Mouse (Mus musculus): ENCODE results near the gene Ovol1. TPM values are rescaled to one million over a fixed set of nuclear protein-coding genes. Genes with fewer than 3 reads are reported as not detected.

The Ovol1 gene
- polyA plus RNA-seq, 1 experiment from 2014 or later: not detected

GRCm38 (mm10) chr19:5603664-5604063, 43.2 kb upstream of the Ovol1 start:
- H3K4me1 ChIP-seq (ENCODE audit: control insufficient read depth in 2 of 2, insufficient read depth in 2 of 2, low read length in 2 of 2): peaks cover 12 to 15% of the 10 kb centered on the region in 2 experiments
- 92% methylated on average over 7 of the region's 7 CpGs for WGBS
- no peak overlapping the region for H3K4me3 ChIP-seq (ENCODE audit: control insufficient read depth in 1 of 2, insufficient read depth in 1 of 2, low read depth in 1 of 2, low read length in 2 of 2)
- peaks cover 60% of the 10 kb centered on the region for H3K36me3 ChIP-seq (ENCODE audit: control insufficient read depth, insufficient read depth, low read length)
- H3K9me3 ChIP-seq (ENCODE audit: control insufficient read depth, low read length): no peaks in the 10 kb centered on the region
- H3K4me2 ChIP-seq (ENCODE audit: low read length): no peak overlapping the region
- no peak overlapping the region for H3K9ac ChIP-seq (ENCODE audit: low read length)
- no peak overlapping the region for H3K27ac ChIP-seq (replicated peaks in 1 of 2; ENCODE audit: control insufficient read depth in 1 of 2, insufficient read depth in 1 of 2, low read depth in 2 of 2, low read length in 2 of 2)
- no peak for ATAC-seq (ENCODE audit: insufficient number of reproducible peaks, insufficient read depth, low FRiP score, low read depth)
- H3K27me3 ChIP-seq (ENCODE audit: control insufficient read depth, insufficient read depth, low read length): no peaks in the 10 kb centered on the region

- H3K9ac ChIP-seq (ENCODE audit: low read length): peak within 1 kb of the TSS; percentile 91
- peaks cover 10 to 11% of the 10 kb centered on the region in 2 experiments for H3K4me1 ChIP-seq (ENCODE audit: control insufficient read depth in 2 of 2, insufficient read depth in 2 of 2, low read length in 2 of 2)
- peaks cover 43% of the 10 kb centered on the region for H3K36me3 ChIP-seq (ENCODE audit: control insufficient read depth, insufficient read depth, low read length)
- no peaks in the 10 kb centered on the region for H3K27me3 ChIP-seq (ENCODE audit: control insufficient read depth, insufficient read depth, low read length)
- no peaks in the 10 kb centered on the region for H3K9me3 ChIP-seq (ENCODE audit: control insufficient read depth, low read length)
- H3K4me3 ChIP-seq (ENCODE audit: control insufficient read depth in 1 of 2, insufficient read depth in 1 of 2, low read depth in 1 of 2, low read length in 2 of 2): peak within 1 kb of the TSS; percentile 85
- peak within 1 kb of the TSS; percentile 76 for H3K4me2 ChIP-seq (ENCODE audit: low read length)
- WGBS: under 1% methylated on average over 64 of the region's 64 CpGs
- H3K27ac ChIP-seq (replicated peaks in 1 of 2; ENCODE audit: control insufficient read depth in 1 of 2, insufficient read depth in 1 of 2, low read depth in 2 of 2, low read length in 2 of 2): peak within 1 kb of the TSS; percentile 58 to 76; a peak in 3 of 4 replicates
- peak; percentile 73; the same call in 1 of the 2 replicates for ATAC-seq (ENCODE audit: insufficient number of reproducible peaks, insufficient read depth, low FRiP score, low read depth)
Observed at GRCm38 (mm10) chr19:5601752-5602541, 41.5 kb upstream of the Ovol1 start, which contains the start of gene Rnaseh2c. TSS of gene Rnaseh2c (plus strand) at chr19:5601873.

- whole genome bisulfite sequencing: 74% methylated on average over 4 of the region's 4 CpGs
- H3K36me3 ChIP-seq (ENCODE audit: control insufficient read depth, insufficient read depth, low read length): peaks cover 15% of the 10 kb centered on the region
- no peak for ATAC-seq (ENCODE audit: insufficient number of reproducible peaks, insufficient read depth, low FRiP score, low read depth)
Observed at GRCm38 (mm10) chr19:5599224-5599623, 38.8 kb upstream of the Ovol1 start.

GRCm38 (mm10) chr19:5591888-5592287, 31.4 kb upstream of the Ovol1 start:
- ATAC-seq (ENCODE audit: insufficient number of reproducible peaks, insufficient read depth, low FRiP score, low read depth): no peak
- no peak overlapping the region for H3K9ac ChIP-seq (ENCODE audit: low read length)
- no peaks in the 10 kb centered on the region for H3K4me1 ChIP-seq (ENCODE audit: control insufficient read depth in 2 of 2, insufficient read depth in 2 of 2, low read length in 2 of 2)
- no peak overlapping the region for H3K4me3 ChIP-seq (ENCODE audit: control insufficient read depth in 1 of 2, insufficient read depth in 1 of 2, low read depth in 1 of 2, low read length in 2 of 2)
- H3K4me2 ChIP-seq (ENCODE audit: low read length): no peak overlapping the region
- no peaks in the 10 kb centered on the region for H3K36me3 ChIP-seq (ENCODE audit: control insufficient read depth, insufficient read depth, low read length)
- WGBS: 82% methylated on average over 6 of the region's 6 CpGs
- H3K9me3 ChIP-seq (ENCODE audit: control insufficient read depth, low read length): no peaks in the 10 kb centered on the region
- no peak overlapping the region for H3K27ac ChIP-seq (replicated peaks in 1 of 2; ENCODE audit: control insufficient read depth in 1 of 2, insufficient read depth in 1 of 2, low read depth in 2 of 2, low read length in 2 of 2)
- no peaks in the 10 kb centered on the region for H3K27me3 ChIP-seq (ENCODE audit: control insufficient read depth, insufficient read depth, low read length)

More at GRCm38 (mm10) chr19:5599224-5599623, 38.8 kb upstream of the Ovol1 start:
- Histone ChIP-seq H3K4me2 (ENCODE audit: low read length) (no peak overlapping the region), H3K9ac (ENCODE audit: low read length) (no peak overlapping the region), H3K9me3 (ENCODE audit: control insufficient read depth, low read length) (no peaks in the 10 kb centered on the region), H3K27ac (replicated peaks in 1 of 2; ENCODE audit: control insufficient read depth in 1 of 2, insufficient read depth in 1 of 2, low read depth in 2 of 2, low read length in 2 of 2) (no peak overlapping the region), H3K4me3 (ENCODE audit: control insufficient read depth in 1 of 2, insufficient read depth in 1 of 2, low read depth in 1 of 2, low read length in 2 of 2) (no peak overlapping the region), H3K27me3 (ENCODE audit: control insufficient read depth, insufficient read depth, low read length) (no peaks in the 10 kb centered on the region), H3K4me1 (ENCODE audit: control insufficient read depth in 2 of 2, insufficient read depth in 2 of 2, low read length in 2 of 2) (peaks cover 10 to 11% of the 10 kb centered on the region in 2 experiments)

GRCm38 (mm10) chr19:5589159-5589558, 28.7 kb upstream of the Ovol1 start:
- no peak overlapping the region for H3K27ac ChIP-seq (replicated peaks in 1 of 2; ENCODE audit: control insufficient read depth in 1 of 2, insufficient read depth in 1 of 2, low read depth in 2 of 2, low read length in 2 of 2)
- H3K36me3 ChIP-seq (ENCODE audit: control insufficient read depth, insufficient read depth, low read length): no peaks in the 10 kb centered on the region
- ATAC-seq (ENCODE audit: insufficient number of reproducible peaks, insufficient read depth, low FRiP score, low read depth): no peak
- H3K9ac ChIP-seq (ENCODE audit: low read length): no peak overlapping the region
- no peaks in the 10 kb centered on the region for H3K9me3 ChIP-seq (ENCODE audit: control insufficient read depth, low read length)
- WGBS: 72% methylated on average over 9 of the region's 9 CpGs
- no peaks in the 10 kb centered on the region for H3K27me3 ChIP-seq (ENCODE audit: control insufficient read depth, insufficient read depth, low read length)
- no peak overlapping the region for H3K4me2 ChIP-seq (ENCODE audit: low read length)
- H3K4me3 ChIP-seq (ENCODE audit: control insufficient read depth in 1 of 2, insufficient read depth in 1 of 2, low read depth in 1 of 2, low read length in 2 of 2): no peak overlapping the region
- no peaks in the 10 kb centered on the region for H3K4me1 ChIP-seq (ENCODE audit: control insufficient read depth in 2 of 2, insufficient read depth in 2 of 2, low read length in 2 of 2)

GRCm38 (mm10) chr19:5581995-5582394, 21.5 kb upstream of the Ovol1 start:
- no peak overlapping the region for H3K4me2 ChIP-seq (ENCODE audit: low read length)
- no peak for ATAC-seq (ENCODE audit: insufficient number of reproducible peaks, insufficient read depth, low FRiP score, low read depth)
- no peaks in the 10 kb centered on the region for H3K36me3 ChIP-seq (ENCODE audit: control insufficient read depth, insufficient read depth, low read length)
- H3K9me3 ChIP-seq (ENCODE audit: control insufficient read depth, low read length): no peaks in the 10 kb centered on the region
- no peak overlapping the region for H3K27ac ChIP-seq (replicated peaks in 1 of 2; ENCODE audit: control insufficient read depth in 1 of 2, insufficient read depth in 1 of 2, low read depth in 2 of 2, low read length in 2 of 2)
- no peak overlapping the region for H3K9ac ChIP-seq (ENCODE audit: low read length)
- WGBS: 68% methylated on average over 2 of the region's 2 CpGs
- H3K27me3 ChIP-seq (ENCODE audit: control insufficient read depth, insufficient read depth, low read length): no peaks in the 10 kb centered on the region
- H3K4me3 ChIP-seq (ENCODE audit: control insufficient read depth in 1 of 2, insufficient read depth in 1 of 2, low read depth in 1 of 2, low read length in 2 of 2): no peak overlapping the region
- H3K4me1 ChIP-seq (ENCODE audit: control insufficient read depth in 2 of 2, insufficient read depth in 2 of 2, low read length in 2 of 2): no peaks in the 10 kb centered on the region

DNA sequence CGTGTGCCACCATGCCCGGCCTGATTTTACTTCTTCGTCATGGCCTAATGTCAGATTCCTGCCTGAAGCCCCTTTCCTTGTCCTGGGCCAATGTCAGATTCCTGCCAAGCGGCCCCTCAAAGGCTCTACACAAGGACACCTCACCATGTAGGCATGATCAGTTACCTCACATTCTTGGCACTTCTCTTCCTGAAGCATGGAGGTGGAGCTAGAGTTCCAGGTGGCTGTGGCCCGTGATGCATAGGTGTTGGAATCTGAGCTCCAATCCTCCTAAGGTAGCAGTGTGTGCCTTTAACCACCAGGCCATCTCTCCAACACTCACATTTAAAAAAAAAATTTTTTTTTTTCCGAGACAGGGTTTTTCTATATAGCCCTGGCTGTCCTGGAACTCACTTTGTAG, 20.3 kb upstream of the Ovol1 start:
- H3K4me3 ChIP-seq (ENCODE audit: control insufficient read depth in 1 of 2, insufficient read depth in 1 of 2, low read depth in 1 of 2, low read length in 2 of 2): no peak overlapping the region
- no peak overlapping the region for H3K27ac ChIP-seq (replicated peaks in 1 of 2; ENCODE audit: control insufficient read depth in 1 of 2, insufficient read depth in 1 of 2, low read depth in 2 of 2, low read length in 2 of 2)
- H3K27me3 ChIP-seq (ENCODE audit: control insufficient read depth, insufficient read depth, low read length): no peaks in the 10 kb centered on the region
- H3K9ac ChIP-seq (ENCODE audit: low read length): no peak overlapping the region
- H3K36me3 ChIP-seq (ENCODE audit: control insufficient read depth, insufficient read depth, low read length): no peaks in the 10 kb centered on the region
- H3K4me2 ChIP-seq (ENCODE audit: low read length): no peak overlapping the region
- no peak for ATAC-seq (ENCODE audit: insufficient number of reproducible peaks, insufficient read depth, low FRiP score, low read depth)
- H3K4me1 ChIP-seq (ENCODE audit: control insufficient read depth in 2 of 2, insufficient read depth in 2 of 2, low read length in 2 of 2): no peaks in the 10 kb centered on the region
- 77% methylated on average over 6 of the region's 6 CpGs for WGBS
- no peaks in the 10 kb centered on the region for H3K9me3 ChIP-seq (ENCODE audit: control insufficient read depth, low read length)

Data from heart, embryonic 14.5 days (tissue).